Mouse (Mus musculus) left cerebral cortex, adult 11 months (tissue): ENCODE measurements around the gene Dolk.
A peak's percentile ranks its signal among the peaks of the same experiment; 100 is the strongest.

Experiments
- DNase-seq: peaks from one replicate; pipeline ENCODE4 v3.0.0; 2022; ENCODE audit warnings: low spot score

The Dolk gene

GRCm38 (mm10) chr2:30286192-30287026 is at the start of gene Dolk, which contains the start of gene Nup188:
TSS of gene Dolk (minus strand) at chr2:30286334.
TSS of gene Nup188 (plus strand) at chr2:30286397.
- peak; percentile 91 for DNase-seq

GRCm38 (mm10) chr2:30335324-30335723 is 49.2 kb upstream of the Dolk start:
- DNase-seq = no peak

- DNase-seq = no peak
These were observed 42.7 kb upstream of the Dolk start for GRCm38 (mm10) chr2:30328791-30329190.

DNA sequence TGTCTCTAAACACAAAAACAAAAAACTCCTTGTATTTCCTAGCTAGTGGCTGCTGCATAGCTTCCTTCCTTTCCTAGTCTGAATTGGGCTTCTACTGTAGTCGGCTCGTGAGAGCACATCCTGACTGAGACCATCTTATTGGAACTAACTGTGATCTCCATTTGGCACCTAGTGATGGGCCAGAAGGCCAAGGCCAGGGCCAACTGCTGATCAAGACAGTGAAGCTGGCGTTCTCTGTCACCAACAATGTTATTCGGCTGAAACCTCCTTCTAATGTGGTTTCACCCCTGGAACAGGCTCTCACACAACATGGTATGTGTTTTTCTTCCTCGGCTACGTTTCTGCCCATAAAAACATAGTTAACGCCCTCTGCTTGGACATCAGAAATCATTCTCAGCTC is 41.1 kb upstream of the Dolk start:
- no peak for DNase-seq

- DNase-seq = no peak
These were observed 39.2 kb upstream of the Dolk start for GRCm38 (mm10) chr2:30325296-30325695.

- DNase-seq = no peak
These were observed 37.0 kb upstream of the Dolk start for GRCm38 (mm10) chr2:30323111-30323510.

DNA sequence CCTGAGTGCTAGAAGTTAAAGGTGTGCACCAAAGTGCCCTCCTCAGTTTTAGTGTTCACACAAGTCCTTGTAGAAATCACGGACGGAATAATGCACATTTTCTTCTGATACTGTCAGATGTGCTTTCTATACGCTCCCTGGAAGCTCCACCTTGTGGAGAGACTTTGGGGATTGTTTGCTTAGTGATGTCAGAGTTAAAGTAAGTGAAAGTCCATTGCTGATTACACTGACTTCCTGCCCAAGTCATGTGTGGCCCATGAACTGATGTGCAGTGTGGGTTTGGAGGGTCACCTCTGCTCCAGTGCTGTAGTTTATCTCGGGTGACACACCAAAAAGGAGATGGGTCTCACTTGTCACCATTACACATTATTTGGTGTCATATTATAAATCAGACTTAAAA is 33.1 kb upstream of the Dolk start:
- no peak for DNase-seq

DNA sequence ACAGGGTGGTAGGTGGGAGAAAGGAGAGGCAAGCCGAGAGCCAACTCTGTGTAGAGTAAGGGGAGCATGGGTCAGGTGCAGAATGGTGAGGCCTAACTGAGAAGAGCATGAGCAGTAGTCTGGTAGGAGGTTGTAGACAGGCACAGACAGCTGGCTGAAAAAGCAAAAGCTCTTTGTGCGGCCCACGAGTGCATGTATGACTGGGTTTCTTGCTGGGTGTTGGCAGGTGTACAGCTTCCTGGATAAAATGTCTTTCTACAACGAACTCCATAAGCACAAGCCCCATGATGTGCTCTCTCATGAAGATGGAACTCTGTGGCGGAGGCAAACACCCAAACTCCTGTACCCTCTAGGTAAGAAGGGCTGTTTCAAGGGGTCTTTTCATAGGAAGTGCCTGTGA is 30.8 kb upstream of the Dolk start:
- DNase-seq = no peak

GRCm38 (mm10) chr2:30316136-30316535 is 30.0 kb upstream of the Dolk start:
- no peak for DNase-seq

DNA sequence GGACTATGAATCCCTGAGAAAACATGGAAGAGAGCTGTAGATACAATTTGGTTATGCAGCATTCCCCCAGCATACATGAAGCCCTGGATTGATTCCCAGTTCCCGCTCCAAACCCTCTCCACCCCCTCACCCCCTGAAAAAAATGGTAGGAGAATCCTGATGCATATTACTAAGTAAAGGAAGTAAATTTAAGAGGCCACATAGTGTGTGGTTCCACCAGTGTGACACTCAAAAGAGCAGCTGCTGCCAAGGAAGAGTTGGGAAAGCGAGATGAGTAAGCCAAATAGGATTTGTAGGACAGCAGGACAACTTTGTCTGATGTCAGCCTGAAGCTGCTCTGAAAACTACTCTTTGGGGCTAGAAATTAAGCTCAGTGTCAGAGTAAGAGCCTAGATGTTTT is 25.3 kb upstream of the Dolk start:
- DNase-seq = no peak

- DNase-seq = no peak
These were observed 23.2 kb upstream of the Dolk start for GRCm38 (mm10) chr2:30309351-30309750.

DNA sequence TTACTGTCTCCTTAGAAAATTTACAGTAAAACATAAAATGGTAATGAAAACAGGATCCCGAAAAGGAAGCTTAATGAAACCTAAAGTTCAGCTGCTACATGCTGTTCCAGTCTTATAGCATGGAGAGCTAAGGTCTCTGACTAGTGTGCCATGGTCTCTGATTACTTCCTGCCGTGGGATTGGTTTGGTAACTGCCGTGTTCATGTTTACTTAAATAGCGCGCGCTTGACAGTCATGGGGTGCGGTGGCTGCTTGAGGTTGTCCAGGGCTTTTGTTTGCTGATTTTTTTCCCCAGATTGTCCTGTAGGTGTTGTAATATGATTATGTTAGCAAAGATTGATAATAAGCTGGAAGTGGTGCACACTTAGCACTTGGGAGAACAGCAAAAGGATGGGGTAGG is 20.0 kb upstream of the Dolk start:
- no peak for DNase-seq

- no peak for DNase-seq
These were observed 13.8 kb upstream of the Dolk start for GRCm38 (mm10) chr2:30299966-30300365.

DNA sequence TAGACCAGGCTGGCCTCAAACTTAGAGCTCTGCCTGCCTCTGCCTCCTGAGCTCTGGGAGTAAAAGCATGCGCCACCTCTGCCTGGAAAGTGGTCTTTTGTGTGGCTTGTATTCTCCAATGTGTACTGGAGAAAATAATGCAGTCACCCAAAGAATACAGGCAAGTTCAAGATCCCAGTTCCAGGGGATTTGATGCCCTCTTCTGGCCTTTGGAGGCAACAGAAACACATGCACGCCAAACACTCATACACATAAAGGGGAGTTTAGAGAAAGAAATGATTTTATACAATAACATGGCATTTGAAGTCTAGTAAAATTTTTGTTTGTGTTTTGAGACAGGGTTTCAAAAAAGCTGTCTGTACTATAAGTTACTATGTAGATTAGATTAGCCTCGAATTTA is 13.4 kb upstream of the Dolk start:
- no peak for DNase-seq

GRCm38 (mm10) chr2:30287027-30287373 is 866 bp upstream of the Dolk start:
- no peak for DNase-seq

DNA sequence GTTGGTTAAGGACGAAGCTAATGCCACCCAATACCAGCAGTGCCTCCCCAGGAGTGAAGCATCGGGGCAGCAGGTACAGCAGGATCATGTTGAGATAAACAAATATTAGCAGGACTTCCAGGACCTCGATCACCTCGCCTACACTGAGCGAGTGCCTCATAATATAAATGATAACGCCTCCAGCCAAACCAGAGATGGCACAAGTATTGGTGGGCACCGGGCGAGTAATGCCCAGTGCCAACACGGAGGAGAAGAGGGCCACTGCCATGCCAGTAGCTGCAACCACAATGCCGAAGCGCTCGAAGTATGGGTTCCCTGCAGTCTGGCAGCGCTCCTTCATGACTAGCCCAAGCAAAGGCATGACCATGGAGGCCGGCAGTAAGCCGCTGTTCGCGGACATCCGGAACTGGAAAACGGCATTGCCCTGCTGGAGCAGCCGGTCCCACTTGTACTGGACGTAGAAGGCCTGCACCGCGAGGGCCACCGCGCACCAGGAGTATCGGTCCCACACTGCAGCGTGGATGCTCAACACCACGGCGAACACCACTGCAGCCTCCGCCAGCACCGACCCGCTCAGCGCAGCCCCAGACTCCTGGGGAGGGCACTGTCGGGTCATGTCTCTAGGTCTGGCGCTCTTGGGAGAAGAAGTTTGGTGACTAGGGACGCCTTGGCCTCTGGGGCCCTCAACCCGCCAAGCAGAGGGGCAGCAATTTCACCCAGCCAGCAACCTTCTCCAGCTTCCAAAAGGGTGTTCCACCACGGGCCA is 535 bp downstream of the Dolk start:
- no peak for DNase-seq

DNA sequence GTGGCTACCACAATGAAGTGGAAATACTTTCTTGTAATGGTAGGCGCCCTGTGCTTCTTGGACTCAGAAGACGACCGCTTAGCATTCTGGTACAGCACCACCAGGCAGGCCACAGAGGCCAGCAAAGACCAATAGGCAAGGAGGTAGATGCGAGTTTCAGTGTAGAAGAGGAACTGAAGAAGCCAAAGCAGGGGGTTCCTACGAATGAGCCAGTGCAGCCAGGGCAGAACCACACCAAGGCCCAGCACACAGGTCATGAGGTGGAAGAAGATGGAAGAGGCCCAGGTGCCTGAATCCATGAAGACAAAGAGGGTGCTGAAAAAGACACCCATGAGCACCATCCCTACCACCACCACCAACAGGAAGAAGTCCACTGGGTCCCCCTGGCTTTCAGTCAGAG is 1.1 kb downstream of the Dolk start:
- no peak for DNase-seq

- no peak for DNase-seq
These were observed 2.9 kb downstream of the Dolk start for GRCm38 (mm10) chr2:30283193-30283592.

DNA sequence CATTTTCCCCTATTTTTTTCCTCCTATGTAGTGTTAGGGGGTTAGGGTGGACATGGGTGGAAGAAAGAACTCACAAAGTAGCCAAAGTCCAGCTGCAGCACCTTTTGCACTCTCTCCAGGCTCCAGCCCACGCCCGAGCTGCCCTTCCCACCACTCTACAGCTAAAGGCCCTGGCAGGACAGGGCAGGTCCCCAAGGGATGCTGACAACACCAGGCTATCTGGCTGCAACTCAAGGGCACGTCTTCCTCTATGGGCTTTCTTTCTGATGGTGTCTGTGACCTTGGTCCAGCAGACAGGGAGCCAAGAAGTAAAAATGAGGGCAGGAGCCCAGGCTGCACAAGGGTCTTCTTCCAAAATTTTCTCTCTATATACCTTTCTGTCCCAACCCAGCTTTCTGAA is 4.5 kb downstream of the Dolk start:
- no peak for DNase-seq

DNA sequence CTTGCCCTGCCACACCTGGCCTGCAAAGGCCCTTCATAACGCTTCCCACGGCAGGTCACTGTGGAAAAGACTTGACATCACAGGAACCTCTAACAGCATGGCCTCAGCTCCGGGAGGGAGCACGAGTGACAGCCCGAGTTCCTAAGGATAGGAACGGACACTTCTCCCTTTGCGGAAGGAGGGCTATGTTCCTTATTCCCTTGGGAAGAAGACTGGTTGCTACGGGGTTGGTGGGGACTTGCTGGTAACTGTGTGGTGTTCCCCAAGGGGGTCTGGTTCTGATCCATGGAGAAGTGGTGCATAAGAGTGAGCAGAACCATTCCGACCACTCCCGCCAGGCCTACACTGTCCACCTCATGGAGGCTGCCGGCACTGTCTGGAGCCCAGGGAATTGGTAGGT is 5.4 kb downstream of the Dolk start, which contains the start of gene Gm28038:
TSS of gene Gm28038 (plus strand) at position 301 of the 400 bp plus-strand sequence.
- DNase-seq = no peak

DNA sequence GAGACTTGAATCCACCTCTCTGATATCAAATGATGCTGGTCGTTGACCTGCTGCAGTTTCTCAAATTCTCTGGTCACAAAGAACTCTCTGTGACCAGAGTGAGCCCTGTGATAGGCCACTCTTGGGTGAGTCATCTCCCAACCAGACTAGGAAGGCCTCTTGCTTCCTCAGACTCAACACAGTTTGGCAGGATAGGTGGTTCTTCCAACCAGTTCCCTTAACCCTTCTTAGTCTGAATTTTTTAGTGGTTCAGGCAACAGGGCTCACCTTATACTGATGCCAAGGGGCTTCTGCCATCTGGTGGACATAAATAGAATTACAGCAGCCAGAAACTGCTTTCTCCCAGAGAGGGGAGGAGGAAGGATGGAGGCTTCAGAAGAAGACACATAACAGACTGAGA is 16.0 kb downstream of the Dolk start:
- DNase-seq = peak; percentile 66

DNA sequence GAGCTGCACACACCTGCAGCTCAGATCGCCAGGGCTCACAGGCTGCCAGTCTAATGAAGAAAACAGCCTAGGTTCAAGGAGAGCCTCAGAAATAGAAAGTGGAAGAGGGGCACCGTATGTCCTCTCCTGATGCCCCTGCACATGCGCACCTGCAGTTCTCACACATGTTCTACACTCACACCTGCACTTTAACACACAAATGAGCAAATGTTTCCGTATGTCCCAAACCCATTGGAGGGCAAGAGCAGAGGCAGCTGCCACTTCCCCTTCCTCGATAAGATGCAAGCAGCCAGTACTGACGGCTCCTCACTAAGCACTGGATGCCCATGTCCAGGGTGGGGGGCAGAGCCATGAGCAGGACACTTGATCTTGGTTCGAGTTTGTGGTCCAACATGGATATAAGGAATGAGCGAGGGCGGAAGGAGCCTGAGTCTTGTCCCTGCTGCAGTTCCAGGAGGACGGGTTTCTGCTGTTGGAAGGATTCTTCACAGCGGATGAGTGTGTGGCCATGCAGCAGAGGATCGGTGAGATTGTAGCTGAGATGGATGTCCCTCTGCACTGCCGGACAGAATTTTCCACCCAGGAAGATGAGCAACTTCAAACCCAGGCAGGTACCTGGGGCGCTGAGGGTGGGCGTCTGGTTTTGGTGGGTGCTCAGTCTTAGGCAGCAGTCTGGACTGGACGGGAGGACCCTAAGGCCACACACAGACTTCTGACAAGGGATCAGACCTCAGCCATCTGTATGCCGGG is 16.7 kb downstream of the Dolk start:
- DNase-seq = no peak

DNA sequence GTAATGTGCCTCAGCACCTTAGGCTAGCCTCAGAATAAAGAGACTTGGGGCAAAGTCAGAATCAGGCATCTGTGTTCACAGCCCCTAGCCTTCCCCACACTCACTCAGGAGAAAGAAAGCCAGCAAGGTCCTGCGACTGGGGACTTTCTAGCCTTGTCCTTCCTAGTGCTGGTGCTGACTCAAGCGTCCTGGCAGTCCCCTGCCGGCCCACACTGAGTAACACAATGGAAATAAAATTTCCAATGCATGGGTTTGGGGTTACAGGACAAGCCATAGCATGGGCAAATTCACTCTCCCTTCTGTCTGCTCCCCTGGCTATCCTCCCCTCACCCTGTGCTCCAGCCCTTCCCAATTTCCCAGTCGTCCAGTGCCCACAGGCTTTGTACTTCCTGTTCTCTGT is 17.8 kb downstream of the Dolk start:
- no peak for DNase-seq
